Mouse (Mus musculus) cerebellum, adult 2 months (tissue): ENCODE data around the gene Sap18.
"Not testable (repeated sequence)": the region's sequence is repeated elsewhere in the genome, so short reads cannot be mapped to it uniquely, and the experiment has no call there.

ENCODE experiments used
- CTCF ChIP-seq: fragments of 200-500 bp; IDR thresholded peaks from 2 replicates; pipeline ENCODE4 v1.5.1; 2011; ENCODE audit warnings: low read depth, mild to moderate bottlenecking, control low read depth, low read length, moderate library complexity, borderline replicate concordance; ENCODE audit not compliant: insufficient read depth
- POLR2A ChIP-seq: fragments of 200-500 bp; IDR thresholded peaks from 2 replicates; pipeline ENCODE4 v1.6.1; 2011; ENCODE audit warnings: low read length, control low read depth, borderline replicate concordance; ENCODE audit not compliant: insufficient read depth

DNA sequence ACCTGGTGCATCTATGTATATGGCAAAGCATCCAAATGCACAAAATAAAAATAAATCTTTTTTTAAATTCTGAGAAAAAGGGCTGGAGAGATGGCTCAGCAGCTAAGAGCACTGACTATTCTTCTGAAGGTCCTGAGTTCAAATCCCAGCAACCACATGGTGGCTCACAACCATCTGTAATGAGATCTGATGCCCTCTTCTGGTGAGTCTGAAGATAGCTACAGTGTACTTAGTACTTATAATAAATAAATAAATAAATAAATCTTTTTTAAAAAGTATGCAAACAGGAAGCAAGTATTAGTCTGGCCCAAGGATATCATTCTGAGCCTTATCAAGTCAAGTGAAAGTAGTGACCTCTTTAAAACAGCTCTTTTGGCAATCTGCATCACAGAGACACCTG lies 58.1 kb downstream of the Sap18 start:
- TF ChIP-seq CTCF, POLR2A: not testable (repeated sequence)
